Mouse (Mus musculus) urinary bladder, postnatal 10 days (tissue): ENCODE results near the gene Gnb1.
A peak's percentile ranks its signal among the peaks of the same experiment; 100 is the strongest.

Experiments used
- DNase-seq: peaks from one replicate; pipeline ENCODE4 v3.0.0; 2022; ENCODE audit warnings: low spot score

The Gnb1 gene

DNA sequence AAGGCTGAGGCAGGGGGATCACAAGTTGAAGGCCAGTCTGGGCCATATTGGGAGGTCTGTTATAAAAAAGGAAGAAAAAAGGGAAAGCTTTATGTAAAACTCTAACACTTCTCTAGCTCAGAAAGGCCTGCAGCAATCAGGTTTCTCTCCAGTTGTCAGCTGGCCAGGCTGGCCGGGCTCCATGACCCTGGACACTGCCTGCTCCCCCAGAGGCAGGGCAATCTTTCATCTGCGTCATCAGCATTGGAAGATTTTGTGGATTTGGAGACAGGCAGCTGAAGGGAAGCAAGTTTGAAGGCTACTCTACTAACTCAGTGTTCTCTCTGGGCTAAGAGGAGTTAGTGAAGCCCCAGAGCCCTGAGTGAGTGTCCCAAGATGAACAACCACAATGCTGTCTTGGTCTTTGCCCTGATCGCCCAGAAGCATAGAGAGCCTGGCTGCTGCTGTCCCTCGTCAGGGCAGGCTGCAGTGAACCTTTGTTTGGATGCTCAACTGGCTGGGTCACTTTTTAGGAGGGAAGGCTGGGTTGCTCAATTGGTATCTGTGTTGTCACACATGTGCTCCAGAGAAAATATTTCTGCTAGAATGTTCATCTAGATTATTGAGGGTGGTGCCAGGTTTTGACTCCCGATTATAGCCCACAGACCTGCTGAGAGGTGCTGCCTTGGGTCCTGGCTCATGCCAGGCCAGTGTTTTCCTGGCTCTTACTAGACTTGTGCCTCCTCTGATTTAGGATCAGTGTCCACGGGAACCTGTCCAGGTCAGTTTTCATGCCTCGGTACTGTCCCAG, 87.4 kb downstream of the Gnb1 start:
- DNase-seq: no peak

DNA sequence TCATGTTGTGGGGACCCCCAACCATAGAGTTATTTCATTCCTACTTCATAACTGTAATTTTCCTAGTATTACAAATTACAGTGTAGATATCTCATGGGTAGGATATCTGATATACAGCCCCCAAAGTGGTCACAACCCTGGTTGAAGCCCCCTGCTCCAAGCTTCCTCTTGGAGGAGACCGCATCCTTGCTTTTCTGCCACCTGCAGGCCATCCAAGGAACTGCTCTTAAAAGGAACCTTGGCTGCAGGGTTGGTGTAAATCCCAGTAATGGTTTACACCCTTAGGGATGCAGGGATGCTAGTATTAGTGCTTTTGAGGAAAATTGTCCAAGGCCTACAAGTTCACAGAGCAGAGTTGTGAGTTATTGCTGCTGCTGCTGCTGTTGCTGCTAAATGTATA, 89.3 kb downstream of the Gnb1 start:
- no peak for DNase-seq

DNA sequence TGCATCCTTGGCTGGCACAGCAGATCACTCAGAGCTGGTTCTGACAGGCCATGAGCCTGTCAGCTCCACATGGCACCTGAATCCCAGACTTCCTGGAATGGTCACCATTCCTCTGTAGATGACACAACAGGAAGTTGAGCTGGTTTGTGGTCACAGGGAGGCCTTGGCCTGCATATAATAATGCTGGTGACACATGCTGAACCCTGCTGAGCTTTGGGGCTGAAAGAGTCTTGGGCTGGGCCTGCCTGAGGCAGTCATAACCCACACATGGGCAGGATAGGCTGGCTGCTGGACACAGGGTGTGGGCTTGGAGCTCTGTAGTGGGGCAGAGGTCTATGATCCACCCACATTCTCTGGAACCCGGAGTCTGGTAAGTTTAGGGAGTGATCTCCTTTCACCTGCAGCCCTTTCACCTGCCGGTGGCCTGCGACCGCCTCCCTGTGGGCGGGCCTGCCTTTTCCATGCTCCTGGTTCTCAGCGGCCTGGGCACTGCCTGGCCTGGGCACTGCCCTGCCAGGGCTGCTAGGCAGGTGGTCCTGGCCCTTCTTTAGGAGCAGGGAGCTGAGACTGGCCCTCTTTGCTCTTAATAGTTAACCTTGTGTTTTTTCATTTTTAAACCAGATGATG, 91.2 kb downstream of the Gnb1 start:
- DNase-seq: no peak

DNA sequence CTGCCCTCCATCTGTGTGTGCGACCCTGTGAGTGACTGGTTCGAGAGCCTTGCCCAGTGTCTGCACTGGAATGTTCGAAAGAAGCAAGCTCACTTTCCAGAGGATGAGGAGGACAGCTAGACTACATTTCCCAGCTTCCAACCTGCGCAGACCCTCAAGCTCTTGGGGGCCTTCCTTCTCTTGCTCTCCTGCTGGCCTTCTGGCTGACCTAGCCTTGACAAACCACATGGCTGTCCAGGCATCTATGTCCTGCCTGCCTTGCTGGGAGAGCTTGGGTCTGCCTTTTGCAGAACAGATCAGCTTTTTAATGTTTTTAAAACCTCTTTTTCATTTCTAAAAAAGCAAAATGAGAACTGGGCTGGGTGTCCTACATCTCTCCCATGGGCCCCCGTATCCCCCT, 98.2 kb downstream of the Gnb1 start:
- DNase-seq: no peak

DNA sequence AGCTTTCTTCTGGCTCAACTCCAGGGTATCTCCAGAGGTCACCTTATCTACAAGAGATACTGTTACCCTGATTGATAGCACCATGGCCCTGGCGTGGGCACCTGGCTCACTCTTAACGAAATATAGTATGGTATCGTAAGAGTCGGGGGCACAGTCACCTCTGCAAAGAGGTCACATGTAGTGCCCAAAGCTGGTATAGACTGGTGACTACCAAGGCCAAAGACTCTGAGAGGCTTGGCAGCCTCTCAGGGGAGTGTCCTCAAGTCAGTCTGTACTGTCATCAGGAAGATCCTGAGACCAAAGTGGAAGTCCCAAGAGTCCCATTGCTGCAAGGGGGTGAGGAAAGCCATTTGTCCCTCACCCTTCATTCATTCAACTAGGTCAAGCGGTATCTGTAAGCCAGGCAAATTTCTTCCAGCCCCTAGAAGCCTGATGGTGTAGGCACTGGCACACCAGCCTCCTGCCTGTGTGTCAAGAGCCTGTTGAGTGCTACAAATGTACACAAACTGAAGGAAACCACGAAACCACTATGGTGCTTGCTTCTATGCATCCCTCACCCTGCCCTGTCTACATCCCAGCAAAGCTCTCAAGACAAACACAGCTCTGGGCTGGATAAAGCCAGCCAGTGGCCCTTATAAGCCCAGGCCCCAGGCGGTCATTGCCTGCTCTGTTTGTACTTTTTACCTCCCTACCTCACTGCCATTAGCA, 100.0 kb downstream of the Gnb1 start:
- DNase-seq: no peak

DNA sequence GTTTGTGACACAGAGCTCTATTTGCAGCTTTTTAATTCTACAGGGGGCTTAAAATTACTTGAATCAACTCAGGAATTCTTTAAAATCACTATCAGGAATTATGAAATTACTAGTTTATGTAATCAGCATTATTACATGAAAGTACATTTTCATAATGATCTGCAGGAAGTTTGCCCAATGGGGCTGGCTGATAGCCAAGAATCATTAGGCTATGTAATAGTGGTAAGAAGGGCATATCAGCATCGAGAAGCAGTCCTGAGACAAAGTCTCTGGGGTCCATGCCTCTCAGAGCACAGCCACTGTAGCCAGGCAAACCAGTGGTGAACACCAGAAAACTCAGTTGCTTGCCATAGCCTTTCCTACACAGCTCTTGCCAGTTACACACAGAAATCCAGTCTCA, 102.6 kb downstream of the Gnb1 start:
- DNase-seq: no peak

DNA sequence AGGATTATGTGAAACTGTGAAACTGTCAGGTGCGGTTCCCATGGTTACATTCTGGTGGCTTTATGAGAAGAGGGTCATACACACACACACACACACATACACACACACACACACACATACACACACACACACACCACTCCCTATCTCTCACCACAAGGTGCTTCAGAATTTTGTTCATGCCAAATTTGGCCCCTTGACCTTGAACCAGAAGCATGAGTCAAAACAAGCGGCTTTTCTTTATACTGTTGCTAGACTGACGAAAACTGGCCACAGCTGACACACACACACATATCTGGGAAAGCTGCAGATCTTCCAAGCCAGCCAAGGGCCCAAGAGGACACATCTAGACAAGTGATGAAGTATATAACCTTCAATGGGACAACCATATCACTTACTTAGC, 104.6 kb downstream of the Gnb1 start:
- no peak for DNase-seq

DNA sequence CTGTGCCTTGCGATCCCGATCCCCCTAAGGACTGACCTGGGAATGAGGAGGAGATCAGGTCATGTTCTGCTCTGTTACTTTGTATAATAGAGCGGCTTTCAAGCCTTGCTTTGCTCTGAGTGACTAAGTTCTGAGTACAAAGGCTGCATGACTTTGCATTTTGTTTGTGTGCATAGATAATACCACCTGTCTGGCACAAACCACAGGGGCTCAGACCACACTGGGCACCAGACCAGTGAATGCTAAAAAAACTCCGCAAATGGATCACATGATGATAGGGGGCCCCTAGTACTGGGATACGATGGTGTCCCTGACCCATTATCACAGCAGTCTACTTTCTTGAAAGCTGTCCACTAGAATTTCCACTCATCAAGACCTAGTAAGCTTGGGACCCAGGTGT, 105.4 kb downstream of the Gnb1 start:
- no peak for DNase-seq

DNA sequence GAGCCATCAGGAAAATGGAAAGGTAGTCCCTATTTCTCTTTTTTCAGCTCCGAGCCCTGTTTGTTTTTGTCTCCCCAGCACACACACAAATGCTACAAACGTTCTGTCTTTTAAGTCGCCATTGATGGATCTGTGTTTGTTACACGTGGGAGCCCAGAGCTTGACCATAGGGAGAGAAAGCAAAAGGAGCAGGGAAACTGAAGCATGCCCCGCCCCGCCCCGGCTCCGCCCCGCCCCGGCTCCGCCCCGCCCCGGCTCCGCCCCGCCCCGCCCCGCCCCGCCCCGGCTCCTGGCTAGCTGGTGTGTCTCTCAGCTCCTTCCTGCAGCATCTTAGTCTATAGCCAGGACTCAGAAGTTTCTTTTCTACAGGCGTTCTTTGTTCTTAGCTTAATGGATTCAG, 107.4 kb downstream of the Gnb1 start:
- no peak for DNase-seq

DNA sequence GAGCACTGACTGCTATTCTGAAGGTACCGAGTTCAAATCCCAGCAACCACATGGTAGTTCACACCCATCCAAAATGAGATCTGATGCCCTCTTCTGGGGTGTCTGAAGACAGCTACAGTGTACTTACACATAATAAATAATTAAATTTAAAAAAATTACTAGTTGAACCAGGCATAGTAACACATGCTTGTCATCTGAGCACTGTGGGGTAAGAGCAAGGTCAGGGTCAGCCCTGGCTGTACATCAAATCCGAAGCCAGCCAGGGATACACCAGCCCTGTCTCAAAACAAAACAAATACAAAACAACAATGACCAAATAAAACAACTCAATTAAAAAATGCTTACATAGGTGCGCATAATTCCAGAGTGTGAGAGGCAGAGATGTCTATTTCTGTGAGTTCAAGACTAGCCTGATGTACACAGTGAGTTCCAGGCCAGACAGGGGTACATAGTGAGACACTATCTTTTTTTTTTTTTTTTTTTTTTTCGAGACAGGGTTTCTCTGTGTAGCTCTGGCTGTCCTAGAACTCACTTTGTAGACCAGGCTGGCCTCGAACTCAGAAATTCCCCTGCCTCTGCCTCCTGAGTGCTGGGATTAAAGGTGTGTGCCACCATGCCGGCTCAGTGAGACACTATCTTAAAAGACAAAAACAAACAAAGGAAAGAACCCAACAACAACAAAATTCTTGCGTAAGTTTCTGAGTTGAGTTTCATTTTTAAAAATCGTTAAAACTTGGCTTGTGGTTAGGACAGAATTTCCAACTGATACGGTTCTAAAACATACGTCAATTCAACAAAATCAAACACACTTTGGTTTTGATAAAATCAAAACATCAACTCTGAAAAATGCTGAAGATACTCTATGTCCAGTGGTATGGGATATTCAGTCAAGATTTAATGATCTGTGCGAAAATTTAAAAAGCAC, 109.0 kb downstream of the Gnb1 start:
- DNase-seq: no peak

DNA sequence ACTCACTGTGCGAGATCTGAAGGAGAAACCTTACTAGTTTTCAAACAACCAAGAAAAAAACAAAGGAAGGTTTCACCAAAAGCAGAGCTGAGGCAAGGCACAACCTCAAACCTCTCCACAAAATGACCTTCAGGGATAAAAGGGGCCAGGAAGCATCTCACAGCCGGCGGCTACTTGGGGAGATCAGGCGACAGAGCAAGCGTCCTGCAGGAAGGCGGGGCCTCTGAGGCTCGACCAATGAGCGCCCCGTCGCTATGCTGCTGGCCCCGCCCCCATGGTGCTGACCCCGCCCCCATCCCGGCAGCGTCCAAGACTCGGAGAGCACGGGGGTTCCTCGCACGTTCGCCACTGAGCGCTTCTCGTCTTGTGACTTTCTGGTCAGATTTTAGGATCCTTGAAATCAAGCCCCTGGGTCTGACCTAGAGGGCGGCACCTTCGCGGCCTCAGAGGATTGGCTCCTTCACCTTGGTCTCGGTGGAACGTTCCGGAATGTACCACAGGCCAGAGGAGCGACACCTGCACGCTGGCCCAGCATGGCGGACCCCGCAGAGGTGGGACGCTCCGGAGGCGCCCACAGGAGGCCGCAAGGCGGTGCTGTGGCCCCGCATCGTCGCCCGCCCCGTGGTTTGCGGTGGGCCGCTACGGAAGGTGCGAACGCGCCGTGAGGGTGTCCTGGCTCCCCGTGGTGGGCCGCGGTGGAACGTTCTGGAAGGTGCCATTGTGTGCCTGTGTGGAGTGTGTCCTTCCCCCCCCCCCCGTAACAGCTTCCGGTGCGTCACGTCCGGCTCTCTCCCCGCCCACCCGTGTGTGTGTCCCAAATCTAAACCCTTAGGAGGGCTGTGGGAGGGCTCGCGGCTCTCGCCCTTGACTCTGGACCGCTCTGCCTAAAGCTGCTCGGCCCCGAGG, 110.2 kb downstream of the Gnb1 start, which contains the start of gene Slc35e2:
TSS of gene Slc35e2 (plus strand) at position 326 of the 906 bp plus-strand sequence.
- DNase-seq: peak; percentile 74

DNA sequence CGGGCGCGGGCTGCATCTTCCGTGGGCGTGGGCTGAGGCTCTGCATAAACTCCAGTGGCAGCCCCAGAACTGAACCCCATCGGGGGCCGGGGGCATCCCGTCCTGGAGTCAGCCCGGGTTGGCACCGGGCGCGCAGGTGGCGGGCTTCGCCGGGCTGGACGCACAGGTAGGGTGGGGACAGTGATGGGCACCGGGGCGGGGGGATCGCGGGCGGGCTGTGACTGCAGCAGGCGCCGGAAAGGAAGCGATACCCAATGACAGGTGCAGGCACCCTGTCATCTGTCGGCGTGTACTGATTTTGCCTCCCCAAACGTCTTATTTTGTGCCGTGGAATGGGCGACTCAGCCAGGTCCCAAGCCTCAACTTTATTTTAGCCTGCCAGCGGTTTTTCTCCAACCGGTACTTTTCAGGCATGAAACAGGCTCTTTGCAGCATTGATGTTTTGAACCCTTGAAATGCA, 110.9 kb downstream of the Gnb1 start:
- DNase-seq: no peak

DNA sequence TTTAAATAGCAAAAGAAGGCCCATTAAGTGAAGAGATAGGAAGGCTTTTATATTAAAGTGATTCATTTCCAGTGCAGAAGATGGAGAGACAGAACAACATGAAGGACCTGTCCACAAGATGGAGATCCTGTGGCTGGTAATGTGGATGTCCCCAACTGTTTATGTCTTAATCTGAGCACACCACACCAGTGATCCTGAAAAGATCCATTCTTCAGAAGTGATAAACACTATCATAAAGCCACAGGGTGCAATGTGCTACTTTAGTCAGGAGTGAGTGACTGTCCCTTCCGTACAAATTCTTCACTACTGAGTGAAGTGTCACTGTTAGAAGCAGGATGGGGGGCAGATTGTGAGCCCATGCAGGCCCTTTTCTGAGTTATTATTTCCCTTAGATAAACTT, 111.6 kb downstream of the Gnb1 start:
- no peak for DNase-seq

DNA sequence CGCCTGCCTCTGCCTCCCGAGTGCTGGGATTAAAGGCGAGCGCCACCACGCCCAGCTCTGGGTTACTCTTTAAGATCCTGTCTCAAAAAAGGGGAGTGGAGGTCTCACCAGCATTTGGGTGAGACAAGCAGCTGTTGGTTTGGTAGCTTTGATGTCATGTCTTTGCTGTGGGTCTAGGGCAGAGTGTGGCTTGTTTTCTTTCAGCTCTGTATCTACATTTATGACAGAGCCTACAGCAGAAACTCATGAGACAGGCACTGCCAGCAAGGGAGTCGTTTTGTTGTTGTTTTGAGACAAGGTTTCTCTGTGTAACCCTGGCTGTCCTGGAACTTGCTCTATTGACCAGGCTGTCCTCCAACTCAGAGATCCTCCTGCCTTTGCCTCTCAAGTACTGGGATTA, 112.6 kb downstream of the Gnb1 start:
- no peak for DNase-seq

DNA sequence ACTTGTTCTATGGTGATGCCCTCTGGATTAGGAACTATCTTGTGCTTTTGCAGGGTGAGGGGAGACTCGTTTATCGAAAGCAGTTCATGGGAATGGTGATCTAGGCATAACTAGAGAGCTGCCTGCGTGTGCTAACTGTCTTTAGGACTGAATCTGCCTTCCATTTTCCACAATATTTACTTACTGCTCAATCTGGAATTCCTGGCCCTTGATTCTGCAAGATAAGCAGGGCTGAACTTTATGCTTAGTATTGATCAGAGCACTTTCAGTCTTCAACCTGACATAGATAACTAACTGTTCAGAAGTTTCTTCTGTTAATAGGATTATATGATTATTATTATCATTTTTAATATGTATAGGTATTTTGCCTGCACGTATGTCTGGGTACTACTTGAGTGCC, 114.0 kb downstream of the Gnb1 start:
- no peak for DNase-seq

DNA sequence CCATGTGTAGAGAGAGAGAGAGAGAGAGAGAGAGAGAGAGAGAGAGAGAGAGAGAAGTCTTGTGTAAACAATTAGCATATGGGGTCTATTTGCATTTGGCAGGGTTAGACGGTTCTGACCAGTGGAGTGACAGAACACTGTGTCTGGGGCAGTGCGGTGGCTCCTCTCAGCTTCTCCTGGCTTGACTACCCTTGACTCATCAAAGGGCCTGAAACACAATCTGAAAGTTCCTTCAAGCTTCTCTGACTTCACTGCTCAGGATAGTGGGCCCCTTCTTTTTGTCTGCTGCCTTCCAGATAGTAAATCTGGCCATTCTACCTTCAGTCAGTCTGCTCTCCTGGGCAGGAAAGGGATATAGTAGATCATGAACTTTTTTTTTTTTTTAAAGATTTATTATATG, 115.7 kb downstream of the Gnb1 start:
- DNase-seq: no peak
